Mouse (Mus musculus): ENCODE measurements at regions not wholly inside any gene's neighbourhood (a gene's known extent, or its start where the extent isn't known, plus 50 kb on each side); places are given as distances from the start of the nearest gene placed in this dataset.

DNA sequence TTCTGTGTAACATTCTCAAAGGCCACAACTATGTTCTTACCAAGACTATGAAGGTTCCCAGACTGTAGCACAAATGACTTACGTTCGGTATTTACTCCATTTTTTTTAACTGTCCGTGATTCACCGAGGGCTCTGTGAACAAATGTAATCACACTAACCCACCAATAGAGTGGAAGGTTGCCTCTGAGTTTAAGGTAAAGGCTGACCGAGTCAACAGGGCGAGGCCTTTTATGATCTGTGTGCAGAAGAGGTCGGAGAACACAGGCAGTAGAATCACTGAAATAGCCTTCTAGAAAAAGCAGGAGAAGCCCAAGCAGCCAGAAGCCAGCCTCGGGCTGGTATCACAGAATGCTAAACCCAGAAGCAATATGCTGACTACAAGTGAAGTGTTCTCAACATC is 218.9 kb upstream of the Erbb4 start:
- no peak for TF ChIP-seq GATA1 (IDR thresholded peaks at IDR 0.05; ENCODE audit: borderline replicate concordance, low read length)
- no peak for TF ChIP-seq FLI1 (IDR thresholded peaks at IDR 0.05; ENCODE audit: low read length)

All from megakaryocyte, embryonic 14.5 days (primary cell).